Mouse (Mus musculus) layer of hippocampus, postnatal 25 days (tissue): ENCODE data around the gene Dnm3. TPM values are rescaled to one million over a fixed set of nuclear protein-coding genes. Genes with fewer than 3 reads are reported as not detected.

Experiments used
- DNase-seq, 2 experiments: peaks; one replicate each; pipeline ENCODE4 v3.0.0; 2022; ENCODE audit warnings: mixed read lengths in 2 of 2, low spot score in 1 of 2; ENCODE audit errors: extremely low spot score in 1 of 2
- total RNA-seq, 2 experiments: library from RNA; stranded (reverse); gene quantifications; 2 replicates each; pipeline ENCODE4 v1.2.3; 2021

Gene Dnm3
- total RNA-seq, 2 experiments from 2014 or later = 66.1 to 83.0 TPM

GRCm38 (mm10) chr1:162256912-162257607 is 220.8 kb downstream of the Dnm3 start:
- DNase-seq = no peak

- DNase-seq = no peak
These were observed 222.9 kb downstream of the Dnm3 start for GRCm38 (mm10) chr1:162254944-162255343.

DNA sequence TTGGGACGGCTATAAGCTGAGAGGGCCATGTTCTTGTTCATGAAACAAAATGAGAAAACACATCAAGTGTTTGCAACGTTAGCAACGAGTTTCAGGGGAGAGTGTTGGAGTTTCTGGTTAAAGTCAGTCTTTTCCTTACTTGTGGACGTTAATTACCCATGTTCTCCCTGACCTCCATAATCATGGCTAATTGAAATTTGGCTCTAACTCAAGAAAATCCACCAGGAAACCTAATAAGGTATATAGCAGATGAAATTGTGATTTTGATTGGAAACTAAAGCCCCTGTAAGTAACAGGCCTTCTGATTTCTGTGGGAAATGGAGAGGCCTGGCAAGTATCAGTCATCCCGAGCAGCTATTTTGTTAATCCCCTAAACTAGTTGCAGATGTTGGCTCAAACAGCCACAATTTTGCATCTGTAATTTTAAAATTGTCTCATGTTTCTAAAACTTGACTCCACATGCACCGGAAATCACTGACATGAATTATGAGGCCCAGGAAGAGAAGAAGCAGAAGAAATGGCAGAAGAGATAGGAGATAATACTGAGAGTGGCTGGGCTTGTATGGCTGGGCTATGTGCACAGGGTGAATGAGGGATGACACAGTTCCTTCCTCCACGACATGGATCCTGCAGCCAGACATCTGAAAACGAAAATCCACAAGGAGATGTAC is 223.7 kb downstream of the Dnm3 start:
- DNase-seq = no peak

GRCm38 (mm10) chr1:162252869-162253268 is 225.0 kb downstream of the Dnm3 start:
- DNase-seq = no peak

GRCm38 (mm10) chr1:162247216-162247615 is 230.6 kb downstream of the Dnm3 start:
- no peak for DNase-seq

DNA sequence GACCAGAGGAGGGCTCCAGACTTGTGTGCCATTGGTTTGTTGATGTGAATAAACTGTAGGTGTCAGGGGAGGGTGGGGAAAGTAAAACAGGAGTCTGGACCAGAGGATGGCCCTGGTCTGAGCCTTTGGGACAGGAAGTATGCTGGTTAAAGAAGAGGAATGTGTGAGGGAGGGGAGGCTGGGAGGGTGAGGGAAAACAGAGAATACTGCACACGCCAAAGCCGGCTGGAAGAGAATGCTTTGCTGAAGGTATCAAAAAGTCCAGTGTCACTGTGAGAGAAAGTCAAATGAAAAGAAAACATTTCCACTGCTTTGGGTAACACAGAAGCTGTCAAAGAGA is 234.2 kb downstream of the Dnm3 start:
- no peak for DNase-seq

DNA sequence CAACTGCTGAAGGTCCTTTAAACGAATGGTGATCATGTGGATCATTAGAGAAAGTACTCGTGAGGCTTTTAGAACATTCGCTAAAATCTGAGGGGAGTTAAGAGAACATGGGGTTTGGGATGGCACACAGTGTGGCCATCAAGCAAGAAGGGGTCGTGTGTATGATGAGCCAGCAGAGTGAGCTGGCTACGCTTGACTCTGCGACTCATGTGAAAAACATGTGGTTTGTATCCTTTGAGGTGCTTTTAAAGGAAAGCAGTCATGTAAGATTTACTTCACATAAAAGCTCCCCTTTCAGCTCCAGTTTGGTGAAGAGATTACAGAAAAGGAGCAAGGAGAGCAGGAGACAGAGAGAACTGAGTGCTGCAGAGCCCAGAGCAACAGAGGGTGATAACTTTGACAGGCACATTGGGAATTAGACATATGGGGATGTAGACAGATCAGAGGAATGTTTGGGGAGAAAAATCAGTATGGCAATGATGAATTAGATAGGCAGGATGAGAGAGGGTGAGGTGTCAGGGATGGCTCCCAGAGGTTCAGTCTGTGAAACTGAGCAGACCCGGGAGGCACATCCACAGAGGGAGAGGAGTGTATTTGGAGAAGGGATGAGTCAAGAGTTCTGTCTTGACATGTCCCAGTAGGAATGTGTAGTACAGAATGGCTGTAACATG is 234.7 kb downstream of the Dnm3 start:
- DNase-seq = no peak

DNA sequence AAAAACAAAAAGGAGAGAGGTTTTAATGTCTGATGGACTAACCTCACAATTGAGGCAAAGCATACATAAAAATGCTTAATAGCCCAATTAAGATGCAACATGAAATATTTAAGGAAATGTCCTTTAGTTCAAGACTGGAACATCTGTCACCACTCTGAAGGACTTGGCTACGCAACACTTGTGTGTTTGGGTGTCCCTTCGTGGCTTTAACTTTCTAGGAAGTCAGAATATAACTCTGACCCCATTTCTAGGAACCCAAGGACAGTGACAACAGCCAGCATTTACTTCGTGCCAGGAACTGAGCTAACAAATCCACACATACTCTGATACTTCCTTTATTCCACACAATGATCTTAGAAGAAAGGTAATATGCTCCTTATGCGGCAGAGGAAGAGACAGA is 237.1 kb downstream of the Dnm3 start:
- DNase-seq = no peak

- no peak for DNase-seq
These were observed 239.2 kb downstream of the Dnm3 start for GRCm38 (mm10) chr1:162238646-162239045.

GRCm38 (mm10) chr1:162236624-162237159 is 241.1 kb downstream of the Dnm3 start:
- no peak for DNase-seq

GRCm38 (mm10) chr1:162225621-162226147 is 252.2 kb downstream of the Dnm3 start:
- no peak for DNase-seq

DNA sequence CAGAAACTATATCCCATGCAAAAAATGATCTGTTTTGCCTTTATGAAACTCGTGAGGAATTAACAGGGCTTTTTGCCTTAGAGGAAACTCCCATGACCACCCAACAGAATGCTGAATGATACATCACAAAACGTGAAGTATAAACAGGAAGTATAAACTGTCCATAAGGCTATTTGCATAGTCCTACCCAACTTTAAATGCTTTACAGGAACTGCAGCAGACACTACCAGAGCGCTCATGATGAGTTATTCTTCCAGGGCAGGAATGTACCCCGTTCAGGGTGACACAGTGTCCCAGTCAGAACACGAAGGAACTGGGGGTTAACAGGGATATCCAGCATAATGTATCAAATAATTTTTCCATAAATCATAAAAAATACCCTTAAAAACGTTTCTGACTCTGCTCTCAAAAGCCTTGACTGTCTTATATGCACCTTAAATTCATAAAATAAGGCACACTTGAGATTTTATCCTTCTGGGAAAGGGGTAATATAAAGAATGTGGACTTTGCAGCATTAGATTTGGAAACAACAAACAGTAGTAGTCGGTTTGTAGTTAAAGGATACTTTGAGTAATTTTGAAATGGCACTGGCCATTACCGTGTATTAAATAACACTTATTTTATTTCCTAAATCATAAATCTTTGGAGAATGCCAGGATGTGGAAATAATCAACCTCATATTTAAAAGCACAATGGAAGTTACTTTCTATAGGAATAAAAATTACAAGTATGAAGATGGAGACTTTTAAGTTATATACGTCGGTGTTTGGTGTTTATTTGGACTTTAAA is 252.8 kb downstream of the Dnm3 start:
- no peak for DNase-seq

DNA sequence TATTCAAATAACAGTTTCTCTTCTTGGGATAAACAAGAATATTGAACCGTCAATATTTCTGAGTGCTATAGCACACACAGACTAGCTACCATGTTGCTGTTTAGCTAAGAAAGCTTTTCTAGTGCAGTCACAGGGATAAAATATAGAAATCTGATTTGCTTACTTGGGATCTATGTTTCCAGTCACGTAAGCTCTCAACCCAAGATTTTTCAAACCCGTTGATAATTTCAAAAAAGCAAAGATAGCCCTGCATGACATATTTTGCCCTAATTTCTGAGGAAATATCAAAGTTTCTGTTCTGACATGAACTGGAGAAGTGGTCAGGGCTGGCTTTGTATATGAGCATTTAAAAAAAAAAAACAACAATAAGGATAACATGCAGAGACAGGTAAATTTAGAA is 253.8 kb downstream of the Dnm3 start:
- DNase-seq = no peak

- DNase-seq = no peak
These were observed 254.4 kb downstream of the Dnm3 start for GRCm38 (mm10) chr1:162223258-162223940.

- no peak for DNase-seq
These were observed 255.5 kb downstream of the Dnm3 start for GRCm38 (mm10) chr1:162222353-162222752.

GRCm38 (mm10) chr1:162221801-162222301 is 256.0 kb downstream of the Dnm3 start:
- DNase-seq = no peak

GRCm38 (mm10) chr1:162220891-162221290 is 256.9 kb downstream of the Dnm3 start:
- DNase-seq = no peak

DNA sequence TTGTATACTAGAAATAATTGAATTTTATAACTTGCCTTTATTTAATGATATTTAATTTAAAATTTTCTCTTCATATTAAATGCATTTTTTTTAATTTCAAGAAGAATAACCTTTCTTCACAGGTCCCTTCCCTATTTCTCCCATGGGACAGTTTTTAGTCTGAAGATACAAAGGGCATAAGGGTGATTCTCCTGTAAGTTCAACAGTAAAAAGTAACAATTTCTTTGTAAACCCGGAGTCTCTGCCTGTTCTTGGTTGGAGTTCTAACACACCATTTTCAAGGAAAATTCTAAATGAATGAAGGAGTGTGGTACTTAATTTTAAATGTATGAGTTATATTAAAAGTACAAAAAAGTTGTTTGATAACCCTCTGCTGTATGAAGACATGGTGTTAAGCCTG is 258.1 kb downstream of the Dnm3 start:
- DNase-seq = no peak

DNA sequence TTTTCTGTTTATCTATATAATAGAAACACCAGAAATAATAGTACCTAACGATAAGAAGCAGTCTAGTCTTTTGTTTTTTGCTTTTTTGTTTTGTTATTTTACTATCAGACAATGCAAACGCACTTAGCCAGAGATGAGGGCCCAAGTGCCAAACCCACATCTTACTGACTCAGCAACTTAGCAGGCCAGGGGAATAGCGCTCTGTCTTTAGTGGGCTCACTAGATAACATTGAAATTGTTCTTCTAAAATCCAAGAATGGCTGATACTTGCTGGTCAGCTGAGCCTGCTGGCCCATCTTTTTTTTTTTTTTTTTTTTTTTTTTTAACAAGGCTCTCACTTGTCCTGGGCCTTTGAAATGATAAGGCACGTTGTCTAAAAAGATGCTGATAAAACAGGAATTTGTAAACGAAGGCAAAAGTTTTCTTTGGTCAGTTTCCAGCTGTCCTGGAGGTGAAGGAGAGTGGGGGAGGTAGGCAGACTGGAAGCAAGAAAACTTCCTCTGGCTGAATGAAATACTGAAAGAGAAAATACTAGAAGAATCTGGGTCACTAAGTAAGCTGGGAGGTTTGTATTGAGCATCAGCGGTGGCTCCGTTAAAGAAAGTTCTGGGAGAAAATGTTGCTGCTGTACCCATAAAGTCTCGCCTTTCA is 259.2 kb downstream of the Dnm3 start:
- no peak for DNase-seq
